ENCODE assay signal across 10 mouse cellular contexts in the genomic region with DNA sequence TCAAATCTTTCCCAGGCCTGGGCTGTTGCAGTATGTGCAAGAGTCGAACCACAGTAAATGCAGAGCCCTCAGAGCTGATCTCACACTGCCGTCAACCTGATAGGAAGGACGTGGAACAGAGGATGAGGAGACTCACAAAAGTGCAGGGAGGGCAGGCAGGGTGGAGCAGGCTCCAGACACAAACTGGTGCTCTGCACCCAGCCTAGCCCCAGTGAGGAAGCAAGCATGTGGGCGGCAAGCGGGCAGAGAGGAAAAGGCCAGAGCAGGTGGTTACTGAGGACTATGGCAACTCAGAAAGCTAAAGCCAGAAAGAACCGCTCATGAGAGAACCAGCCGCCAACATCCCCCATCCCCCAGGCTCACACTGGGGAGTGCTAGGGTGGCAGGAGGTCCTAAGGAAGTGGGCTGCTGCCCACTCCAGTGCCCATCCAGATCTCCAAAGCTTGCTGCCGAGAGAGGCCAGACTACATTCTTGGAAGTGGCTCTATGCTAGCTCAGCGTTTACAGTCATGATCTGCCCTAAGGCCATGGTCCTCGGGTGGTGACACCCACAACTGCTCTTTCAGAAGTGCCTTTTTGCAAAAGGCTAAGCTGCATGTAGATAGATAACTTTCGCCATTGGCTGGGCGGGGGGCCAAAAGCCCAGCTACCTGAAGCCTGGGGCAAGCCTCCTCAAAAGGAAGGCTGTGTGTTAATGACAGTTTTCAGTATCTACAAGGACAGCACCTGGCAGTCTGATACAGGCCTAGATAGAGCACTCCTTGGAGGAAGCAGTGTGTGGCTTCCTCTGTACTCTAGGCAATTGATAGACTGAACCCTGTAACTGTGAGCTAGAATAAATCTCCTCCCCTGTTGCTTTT.
DNase-seq lines count a peak whose midpoint lies in the region; ATAC-seq and TF ChIP-seq lines count a peak whose summit lies in the region.
"Had no signal": no experiment of that assay in that cellular context is flagged by ENCODE, and none has a peak within 500 bp of the region (broad histone marks: within the 10 kb centered on the region; RNA-seq: fewer than 3 reads in every experiment).

No protein-coding gene starts in this region.

- H3K9ac ChIP-seq in embryonic facial prominence, embryonic 13.5 days: no peak overlapping the region
- H3K9ac ChIP-seq: forebrain, embryonic 15.5 days; lung, embryonic 15.5 days had no signal

- no peak overlapping the region for H3K4me2 ChIP-seq in embryonic facial prominence, embryonic 13.5 days
- H3K4me2 ChIP-seq: forebrain, embryonic 15.5 days; lung, embryonic 15.5 days had no signal

- peak overlapping the region; percentile 8; the same call in 1 of the 2 replicates for H3K27ac ChIP-seq in heart, embryonic 10.5 days
- peak overlapping the region; percentile 61; the same call in 1 of the 2 replicates for H3K27ac ChIP-seq in layer of hippocampus, adult 2 months
- H3K27ac ChIP-seq in embryonic facial prominence, embryonic 13.5 days: peak overlapping the region; percentile 44
- H3K27ac ChIP-seq: forebrain, embryonic 15.5 days; lung, embryonic 15.5 days had no signal

- intact Hi-C loops in heart, postnatal 14 days (cut with DNase I): no loop called here

- no peak overlapping the region for H3K4me3 ChIP-seq in heart, embryonic 10.5 days
- H3K4me3 ChIP-seq in layer of hippocampus, adult 2 months: no peak overlapping the region
- no peak overlapping the region for H3K4me3 ChIP-seq in embryonic facial prominence, embryonic 13.5 days
- H3K4me3 ChIP-seq: forebrain, embryonic 15.5 days; lung, embryonic 15.5 days had no signal

- no peak for ATAC-seq in embryonic facial prominence, embryonic 13.5 days (ENCODE audit: insufficient number of reproducible peaks, insufficient read depth, low FRiP score, low TSS enrichment, low read depth)
- peak; percentile 76 for ATAC-seq in megakaryocyte-erythroid progenitor cell, adult 5-6 weeks (replicated peaks; ENCODE audit: low FRiP score, low TSS enrichment, poor library complexity, severe bottlenecking)
- ATAC-seq: forebrain, embryonic 15.5 days had no signal

- 76% methylated on average over 12 of the region's 12 CpGs for WGBS in heart, embryonic 10.5 days
- 68% methylated on average over 12 of the region's 12 CpGs for WGBS in embryonic facial prominence, embryonic 13.5 days

- peaks cover 28% of the 10 kb centered on the region for H3K36me3 ChIP-seq in heart, embryonic 10.5 days
- H3K36me3 ChIP-seq in embryonic facial prominence, embryonic 13.5 days: peaks cover 7% of the 10 kb centered on the region
- H3K36me3 ChIP-seq: forebrain, embryonic 15.5 days had no signal

- no peaks in the 10 kb centered on the region for H3K27me3 ChIP-seq in heart, embryonic 10.5 days (ENCODE audit: insufficient read depth, poor library complexity, severe bottlenecking)
- no peaks in the 10 kb centered on the region for H3K27me3 ChIP-seq in embryonic facial prominence, embryonic 13.5 days
- H3K27me3 ChIP-seq: forebrain, embryonic 15.5 days; lung, embryonic 15.5 days had no signal

- H3K4me1 ChIP-seq in heart, embryonic 10.5 days: peaks cover 33% of the 10 kb centered on the region
- H3K4me1 ChIP-seq in embryonic facial prominence, embryonic 13.5 days: peaks cover 26% of the 10 kb centered on the region
- H3K4me1 ChIP-seq: lung, embryonic 15.5 days had no signal

- H3K9me3 ChIP-seq in heart, embryonic 10.5 days: no peaks in the 10 kb centered on the region
- H3K9me3 ChIP-seq in embryonic facial prominence, embryonic 13.5 days: no peaks in the 10 kb centered on the region
- H3K9me3 ChIP-seq: forebrain, embryonic 15.5 days; lung, embryonic 15.5 days had no signal

- DNase-seq in heart, embryonic 10.5 days (ENCODE audit: low spot score): no peak
- no peak for DNase-seq in heart, postnatal 14 days
- no peak for DNase-seq in layer of hippocampus, adult 2 months (ENCODE audit: low spot score in 2 of 2)
- no peak for DNase-seq in layer of hippocampus, postnatal 10 days (ENCODE audit: low spot score in 2 of 2)
- no peak for DNase-seq in spleen, postnatal 4 days (ENCODE audit: low spot score in 2 of 2)
- no peak for DNase-seq in thymus, postnatal 36 days

- TF ChIP-seq CTCF in layer of hippocampus, adult 2 months (conservative IDR thresholded peaks at IDR 0.05): no peak

Comparison
In these comparisons a context has a peak if more than half of its experiments do, and no peak if none do; other contexts are left out.
1. H3K27ac ChIP-seq: peak in every context shown above with its lines; median percentile 61 in layer of hippocampus, adult 2 months; 44 in embryonic facial prominence, embryonic 13.5 days; 8 in heart, embryonic 10.5 days.